Mouse (Mus musculus) ES-E14 (cell line): ENCODE results near the gene Tdp2.

Experiments used
- MAFK ChIP-seq: IDR thresholded peaks from 2 replicates; pipeline ENCODE4 v1.6.1; 2014; ENCODE audit warnings: mild to moderate bottlenecking, low read depth, low read length, inconsistent platforms; ENCODE audit not compliant: insufficient read depth
- ZC3H11A ChIP-seq: IDR thresholded peaks from 2 replicates; pipeline ENCODE4 v1.6.1; 2012; ENCODE audit warnings: low read depth, mild to moderate bottlenecking, inconsistent platforms, low read length, borderline replicate concordance

- TF ChIP-seq ZC3H11A (no peak), MAFK (no peak)
Observed at GRCm38 (mm10) chr13:24859115-24859514, 27.6 kb downstream of the Tdp2 start.
